Comparison of ENCODE assay signal across 11 mouse cellular contexts in genomic region chr14:45456502-45456846, GRCm38 (mm10). TPM values are rescaled to one million over a fixed set of nuclear protein-coding genes. Genes with fewer than 3 reads are reported as not detected.
A peak's percentile ranks its signal among the peaks of the same experiment; 100 is the strongest.
DNase-seq lines count a peak whose midpoint lies in the region; ATAC-seq lines count a peak whose summit lies in the region.
"Had no signal": no experiment of that assay in that cellular context is flagged by ENCODE, and none has a peak within 500 bp of the region (broad histone marks: within the 10 kb centered on the region; RNA-seq: fewer than 3 reads in every experiment).

No protein-coding gene starts in this region.

- H3K4me3 ChIP-seq in hindbrain, embryonic 13.5 days, result no peak overlapping the region
- no peak overlapping the region for H3K4me3 ChIP-seq in midbrain, embryonic 12.5 days
- H3K4me3 ChIP-seq: embryonic facial prominence, embryonic 12.5 days had no signal

- H3K27me3 ChIP-seq in hindbrain, embryonic 13.5 days, result no peaks in the 10 kb centered on the region
- H3K27me3 ChIP-seq in midbrain, embryonic 12.5 days, result no peaks in the 10 kb centered on the region
- H3K27me3 ChIP-seq: embryonic facial prominence, embryonic 12.5 days had no signal

- H3K36me3 ChIP-seq in hindbrain, embryonic 13.5 days, result peaks cover 19% of the 10 kb centered on the region
- peaks cover 23% of the 10 kb centered on the region for H3K36me3 ChIP-seq in midbrain, embryonic 12.5 days

- peak; percentile 29; the same call in 1 of the 2 replicates for ATAC-seq in hindbrain, embryonic 13.5 days (ENCODE audit: low FRiP score)
- ATAC-seq in midbrain, embryonic 12.5 days (ENCODE audit: low FRiP score, low read depth), result no peak

- H3K9me3 ChIP-seq in hindbrain, embryonic 13.5 days, result no peaks in the 10 kb centered on the region
- H3K9me3 ChIP-seq in midbrain, embryonic 12.5 days, result no peaks in the 10 kb centered on the region
- H3K9me3 ChIP-seq: embryonic facial prominence, embryonic 12.5 days had no signal

- DNase-seq in embryo, embryonic 10.5 days (ENCODE audit: low spot score), result peak; percentile 53
- DNase-seq in embryo, embryonic 9.5 days (ENCODE audit: extremely low spot score), result no peak
- peak; percentile 66 for DNase-seq in adipocyte (ENCODE audit: low spot score)
- DNase-seq in adrenal gland, adult 18-20 months (ENCODE audit: low spot score in 2 of 2), result no peak
- no peak for DNase-seq in layer of hippocampus, adult 11-12 months (ENCODE audit: low spot score)
- no peak for DNase-seq in urinary bladder, postnatal 10 days (ENCODE audit: low spot score)
- DNase-seq: adrenal gland, adult 2 months; thymus, adult 2 months had no signal

- no peak overlapping the region for H3K4me2 ChIP-seq in hindbrain, embryonic 13.5 days
- H3K4me2 ChIP-seq in midbrain, embryonic 12.5 days (replicated peaks), result no peak overlapping the region
- H3K4me2 ChIP-seq: embryonic facial prominence, embryonic 12.5 days had no signal

- H3K9ac ChIP-seq in hindbrain, embryonic 13.5 days, result no peak overlapping the region
- H3K9ac ChIP-seq in midbrain, embryonic 12.5 days (replicated peaks), result no peak overlapping the region
- H3K9ac ChIP-seq: embryonic facial prominence, embryonic 12.5 days had no signal

- peaks cover 42% of the 10 kb centered on the region for H3K4me1 ChIP-seq in hindbrain, embryonic 13.5 days (replicated peaks)
- H3K4me1 ChIP-seq in midbrain, embryonic 12.5 days, result peaks cover 26% of the 10 kb centered on the region

- 0% methylated on average over 1 of the region's 1 CpGs for WGBS in hindbrain, embryonic 13.5 days
- 0% methylated on average over 1 of the region's 1 CpGs for WGBS in midbrain, embryonic 12.5 days

- peak overlapping the region; percentile 67 for H3K27ac ChIP-seq in hindbrain, embryonic 13.5 days
- peak overlapping the region; percentile 5; the same call in 1 of the 2 replicates for H3K27ac ChIP-seq in midbrain, embryonic 12.5 days (replicated peaks)

RNA-seq across cellular contexts. Expression of gene Gnpnat1, which starts 51.8 kb away (rescaled TPM):
- polyA plus RNA-seq in hindbrain, embryonic 13.5 days (2015; fragmentation: Nextera tagmentation; extraction: Ambion mirVana), result 26.9 and 28.4 TPM in 2 replicates
- polyA plus RNA-seq in midbrain, embryonic 12.5 days (2016; fragmentation: Nextera tagmentation; extraction: Ambion mirVana), result 34.1 and 35.0 TPM in 2 replicates
- 10 to 100 TPM; 29.3 to 35.8 TPM for total RNA-seq in adrenal gland, adult 18-20 months (2021)

Comparison
In these comparisons a context has a peak if more than half of its experiments do, and no peak if none do; other contexts are left out.
1. DNase-seq: peak in embryo, embryonic 10.5 days (single experiment) and adipocyte (single experiment); none in embryo, embryonic 9.5 days (single experiment), adrenal gland, adult 18-20 months (0 of 2), layer of hippocampus, adult 11-12 months (single experiment) and urinary bladder, postnatal 10 days (single experiment).